Mouse (Mus musculus) spleen, embryonic (tissue): ENCODE measurements at regions not wholly inside any gene's neighbourhood (a gene's known extent, or its start where the extent isn't known, plus 50 kb on each side); places are given as distances from the start of the nearest gene placed in this dataset.

Experiments used
- CTCF ChIA-PET: fragments of 350-600 bp; sonication (Branson Sonifier 250); formaldehyde crosslinking; loops from one replicate; lab custom pipeline; 2022; lab: Charles Lee

- CTCF ChIA-PET = interaction anchor here (0.7 kb wide), 1 partner anchor 14 kb away, joined by 7 read pairs; no protein-coding TSS in a partner anchor
Measured at GRCm38 (mm10) chr12:98043436-98043835, 215.8 kb downstream of the Galc start.

DNA sequence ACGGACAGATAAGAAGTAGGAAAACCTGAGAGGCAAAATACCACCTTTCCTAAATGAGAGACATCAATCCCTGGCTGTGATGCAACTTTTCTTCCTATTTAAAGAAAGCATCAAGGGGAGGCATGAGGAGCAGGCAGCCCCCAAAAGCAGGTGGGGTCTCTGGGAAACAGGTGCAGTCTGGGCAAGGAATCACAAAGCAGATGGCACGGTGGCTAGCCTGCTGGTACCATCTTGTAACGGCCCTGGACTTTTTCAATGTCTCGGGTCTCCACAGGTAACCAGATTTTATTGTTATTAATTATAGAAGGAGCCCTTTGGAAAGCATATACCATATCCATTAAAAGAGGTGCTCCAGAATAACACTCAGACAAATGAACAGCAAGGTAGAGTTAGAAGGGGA, 219.6 kb downstream of the Galc start:
- CTCF ChIA-PET = no interaction called here

DNA sequence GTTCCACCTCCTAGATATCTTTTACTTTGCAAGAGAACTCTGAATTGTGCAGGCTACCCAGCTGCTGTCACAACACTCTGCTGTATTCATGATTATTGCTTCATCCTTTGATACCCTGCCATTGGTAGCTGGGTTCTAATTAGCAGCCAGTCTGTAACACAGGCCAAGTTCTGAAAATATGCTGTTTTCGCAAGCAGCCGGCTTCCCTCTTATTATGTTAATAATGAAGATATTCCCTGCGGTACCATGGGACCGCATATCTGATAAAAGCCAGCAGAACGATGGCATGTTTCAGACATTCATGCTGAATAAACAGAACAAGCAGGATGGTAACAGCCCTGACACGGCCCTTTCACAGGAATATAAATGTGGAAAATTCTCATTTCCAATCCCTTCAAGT, 235.6 kb downstream of the Galc start:
- CTCF ChIA-PET = no interaction called here

GRCm38 (mm10) chr12:98014607-98015278, 244.5 kb downstream of the Galc start:
- CTCF ChIA-PET = no interaction called here

DNA sequence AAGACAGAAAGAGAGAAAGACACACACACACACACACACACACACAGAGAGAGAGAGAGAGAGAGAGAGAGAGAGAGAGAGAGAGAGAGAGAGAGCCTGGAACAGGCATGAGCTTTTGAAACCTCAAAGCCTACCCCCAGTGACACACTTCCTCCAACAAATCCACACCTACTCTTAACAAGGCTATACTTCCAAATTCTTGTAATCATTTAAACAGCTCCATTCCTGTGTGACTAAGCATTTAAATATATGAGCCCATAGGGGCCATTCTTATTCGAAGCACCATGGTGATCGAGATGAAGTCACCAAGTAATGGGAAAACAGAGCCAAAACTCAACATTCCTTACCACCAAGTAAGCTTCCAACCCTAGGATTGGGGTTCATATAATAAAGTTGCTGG, 250.1 kb downstream of the Galc start:
- CTCF ChIA-PET = no interaction called here

- CTCF ChIA-PET = no interaction called here
Measured at GRCm38 (mm10) chr12:98005671-98006469, 253.4 kb downstream of the Galc start.

GRCm38 (mm10) chr12:98002217-98002616, 257.0 kb downstream of the Galc start:
- CTCF ChIA-PET = no interaction called here

- CTCF ChIA-PET = no interaction called here
Measured at GRCm38 (mm10) chr12:97994884-97995283, 264.4 kb downstream of the Galc start.

GRCm38 (mm10) chr12:97993937-97994336, 265.3 kb downstream of the Galc start:
- CTCF ChIA-PET = no interaction called here

DNA sequence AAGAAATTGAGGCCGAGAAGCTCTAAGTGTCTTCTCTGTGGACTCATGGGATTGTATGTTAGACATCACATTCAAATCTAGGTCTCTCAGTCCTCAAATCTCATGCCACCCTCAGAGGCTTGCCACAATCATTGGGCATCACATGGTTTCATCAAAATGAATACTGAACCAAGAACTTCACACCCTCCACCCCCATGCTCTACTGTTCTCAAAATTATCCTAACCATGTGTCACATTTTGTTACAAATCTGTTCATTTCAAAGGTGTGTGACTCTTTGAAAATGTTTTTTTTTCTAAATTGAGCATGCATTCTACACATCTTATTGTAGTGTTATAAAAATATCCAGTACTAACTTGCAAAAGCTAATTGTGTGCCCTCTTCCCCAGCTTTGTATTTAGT, 275.9 kb downstream of the Galc start:
- CTCF ChIA-PET = no interaction called here

DNA sequence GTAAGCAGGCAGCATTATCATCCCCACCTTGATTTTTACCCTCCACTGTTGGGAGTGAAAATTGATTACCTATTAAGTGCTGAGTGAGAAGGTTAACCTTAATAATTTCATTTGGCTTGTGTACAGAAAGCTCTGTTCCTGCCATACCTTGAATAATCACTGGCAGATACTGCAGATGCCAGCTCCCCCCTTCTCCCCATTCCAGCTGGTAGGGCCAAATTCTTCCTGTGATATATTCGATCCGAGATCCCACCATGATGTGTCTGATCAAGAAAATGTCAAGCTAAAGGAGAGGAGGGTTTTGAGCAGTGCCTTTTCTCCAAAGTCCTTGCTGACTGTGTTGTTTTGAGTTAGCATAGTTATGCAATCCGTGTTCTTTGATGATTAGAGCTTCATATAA, 280.6 kb downstream of the Galc start:
- CTCF ChIA-PET = no interaction called here

DNA sequence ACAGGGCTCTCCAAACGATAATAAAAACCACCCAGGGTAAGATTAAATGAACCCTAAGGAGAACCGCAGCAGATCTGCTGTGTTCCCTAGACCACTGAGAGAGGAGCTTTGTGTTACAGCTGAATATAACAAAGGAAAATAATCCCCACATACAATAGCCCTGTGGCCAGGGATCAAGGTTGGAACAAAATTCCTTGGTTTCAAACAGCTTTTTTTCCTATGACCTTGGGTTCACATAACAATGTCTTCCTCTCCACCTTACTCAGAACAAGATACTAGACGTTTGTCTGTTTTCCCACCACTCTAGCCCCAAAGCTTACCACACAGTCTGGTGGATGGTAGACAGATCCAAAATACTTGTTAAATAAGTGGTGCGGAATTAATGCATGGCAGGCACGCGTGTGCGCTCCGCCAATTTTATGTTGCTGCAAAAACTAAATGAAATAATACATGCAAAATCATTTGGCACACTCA, 281.0 kb downstream of the Galc start:
- CTCF ChIA-PET = no interaction called here

- CTCF ChIA-PET = no interaction called here
Measured at GRCm38 (mm10) chr12:97977633-97978032, 281.6 kb downstream of the Galc start.

DNA sequence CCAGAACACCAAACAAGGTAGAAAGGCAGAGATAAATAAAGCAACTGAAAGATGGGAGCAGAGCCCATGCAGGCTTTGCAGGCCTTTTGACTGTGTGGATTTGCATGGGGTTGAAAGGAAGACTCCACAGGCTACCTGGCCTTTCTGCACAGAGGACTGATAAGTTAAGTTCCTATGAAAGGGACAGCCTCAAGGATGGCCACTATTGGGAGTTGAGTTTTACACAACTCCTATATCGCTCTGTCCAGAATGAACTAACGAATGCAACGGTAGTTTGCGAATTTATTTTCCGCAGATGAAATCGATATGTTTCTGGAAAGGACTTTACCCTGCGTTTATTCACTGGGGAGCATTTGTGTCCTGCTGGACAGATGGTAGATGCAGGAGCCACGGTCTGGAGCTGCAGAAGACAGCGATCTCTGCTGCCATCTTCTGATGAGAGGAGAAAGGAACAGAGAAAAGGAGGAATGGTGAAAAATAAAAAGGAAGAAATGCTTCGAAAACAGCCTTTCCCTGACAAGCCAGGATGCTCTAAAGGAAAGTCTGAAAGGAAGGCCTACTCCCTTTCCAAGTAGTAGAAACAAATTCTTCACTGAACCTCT, 285.2 kb downstream of the Galc start:
- CTCF ChIA-PET = no interaction called here

DNA sequence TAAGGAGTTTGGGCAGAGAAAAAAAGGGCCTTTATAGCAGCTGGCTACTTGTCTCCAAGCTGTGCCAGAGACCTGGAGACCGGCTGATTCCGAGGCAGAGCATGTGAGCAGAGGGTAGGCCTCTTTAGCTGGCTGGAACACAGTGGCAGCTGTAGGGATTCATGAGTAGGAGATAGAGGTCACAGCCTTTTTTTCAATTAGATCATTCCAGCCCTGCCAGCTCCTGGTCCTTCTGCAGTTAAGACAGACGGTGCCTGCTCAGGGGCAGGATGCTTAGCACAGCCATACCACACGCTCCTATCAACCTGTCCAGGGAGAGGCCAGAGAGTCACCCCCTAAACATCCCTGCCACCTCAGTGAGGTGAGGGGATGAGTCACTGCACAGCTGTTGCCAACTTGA, 302.1 kb downstream of the Galc start:
- CTCF ChIA-PET = no interaction called here

DNA sequence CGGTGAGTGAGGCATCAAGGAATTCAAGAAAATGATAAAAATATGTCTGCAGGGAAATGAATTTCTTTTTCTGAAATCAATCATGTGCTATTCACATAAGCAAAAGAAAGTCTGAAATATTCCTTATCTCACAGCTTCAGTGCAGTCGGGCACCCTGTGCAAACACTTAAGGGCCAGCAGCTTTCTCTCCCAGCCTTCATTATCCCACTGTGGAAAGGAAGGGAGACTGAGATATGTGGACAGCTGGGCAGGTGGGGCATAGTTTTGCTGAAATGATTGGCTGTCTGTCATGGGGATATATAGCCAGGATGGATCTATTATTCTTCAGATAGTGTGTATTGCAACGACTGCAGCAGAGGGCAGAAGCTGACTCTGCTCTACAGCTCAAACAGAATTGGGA, 305.9 kb downstream of the Galc start:
- CTCF ChIA-PET = no interaction called here

- CTCF ChIA-PET = no interaction called here
Measured at GRCm38 (mm10) chr12:97952204-97952603, 307.1 kb downstream of the Galc start.

- CTCF ChIA-PET = no interaction called here
Measured at GRCm38 (mm10) chr12:97950072-97950471, 309.2 kb downstream of the Galc start.

DNA sequence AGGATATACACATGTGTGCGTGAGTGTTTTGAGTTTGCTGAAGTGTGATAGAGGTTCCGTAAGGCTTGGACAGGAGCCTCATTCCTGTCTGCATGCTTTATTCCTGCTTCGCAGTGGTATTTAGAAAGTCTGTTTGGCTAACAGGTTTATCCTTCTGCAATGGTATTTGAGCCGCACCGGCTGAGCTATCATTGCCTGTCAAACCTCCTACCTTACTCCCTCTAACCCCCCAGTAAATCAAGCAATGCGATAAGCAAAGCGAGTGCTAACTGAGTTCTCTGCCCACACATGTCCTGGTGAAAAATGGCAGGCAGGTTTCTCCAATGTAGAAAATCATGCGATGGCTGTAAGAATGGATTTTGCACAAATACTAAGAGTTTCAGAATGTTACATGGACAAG, 311.8 kb downstream of the Galc start:
- CTCF ChIA-PET = no interaction called here

GRCm38 (mm10) chr12:97938361-97938760, 320.9 kb downstream of the Galc start:
- CTCF ChIA-PET = no interaction called here

DNA sequence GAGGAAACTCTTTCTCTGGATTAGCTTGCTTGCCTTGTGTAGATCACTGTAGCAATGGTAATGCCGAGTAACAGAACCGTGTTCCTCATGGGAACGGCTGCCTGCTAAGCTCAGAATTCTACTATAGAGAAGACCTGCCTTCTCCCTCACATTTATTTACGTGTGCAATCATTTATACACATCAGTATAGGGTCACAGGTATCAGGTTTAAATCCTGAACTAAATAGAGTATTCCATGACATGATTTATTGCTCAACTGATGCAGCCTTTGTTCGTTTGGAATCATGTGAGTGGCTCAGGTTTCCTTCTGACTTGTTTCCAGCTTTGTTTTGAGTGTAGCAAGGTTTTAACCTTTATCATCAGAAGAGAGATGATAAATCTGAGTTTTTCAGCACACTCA, 329.4 kb downstream of the Galc start:
- CTCF ChIA-PET = no interaction called here

DNA sequence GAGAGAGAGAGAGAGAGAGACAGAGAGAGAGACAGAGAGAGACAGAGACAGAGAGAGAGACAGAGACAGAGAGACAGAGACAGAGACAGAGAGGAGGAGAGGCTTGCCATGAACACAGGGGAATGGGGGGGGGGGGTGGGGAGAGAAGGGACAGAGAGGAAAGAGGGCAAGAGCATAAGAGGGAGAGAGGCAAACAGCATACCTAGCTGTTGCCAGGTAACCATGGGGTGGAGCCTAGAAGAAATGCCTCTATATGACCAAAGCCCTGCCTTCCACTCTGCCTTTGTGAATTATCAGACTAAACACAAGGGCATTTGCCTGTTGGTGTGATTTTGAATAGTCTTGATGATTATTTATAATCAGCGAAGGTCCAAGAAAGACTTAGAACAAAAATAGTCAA, 332.2 kb downstream of the Galc start:
- CTCF ChIA-PET = no interaction called here
